22 mouse cellular contexts compared by ENCODE assay signal in the genomic region with DNA sequence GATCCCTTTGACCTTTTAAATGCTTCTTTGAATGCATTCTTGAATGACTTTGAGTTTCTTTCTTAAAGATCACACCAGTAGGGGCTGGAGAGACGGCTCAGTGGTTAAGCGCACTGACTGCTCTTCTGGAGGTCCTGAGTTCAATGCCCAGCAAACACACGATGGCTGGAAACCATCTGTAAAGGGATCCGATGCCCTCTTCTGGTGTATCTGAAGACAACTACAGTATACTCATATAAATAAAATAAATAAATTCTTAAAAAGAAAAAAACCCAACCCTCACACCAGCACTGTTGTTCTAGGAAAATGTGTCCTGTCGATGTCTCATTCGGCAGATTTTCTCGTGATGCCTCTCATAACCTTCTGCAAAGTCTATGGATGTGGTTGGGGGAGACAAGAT.
DNase-seq lines count a peak whose midpoint lies in the region; ATAC-seq and TF ChIP-seq lines count a peak whose summit lies in the region.
"Had no signal": no experiment of that assay in that cellular context is flagged by ENCODE, and none has a peak within 500 bp of the region (broad histone marks: within the 10 kb centered on the region; RNA-seq: fewer than 3 reads in every experiment).

No protein-coding gene starts in this region.

- 84% methylated on average over 7 of the region's 7 CpGs for WGBS in forebrain, postnatal 0 days
- WGBS in forebrain, embryonic 13.5 days: 87% methylated on average over 7 of the region's 7 CpGs

- 0 out of 2 replicates have a peak, but pooled peaks cover 1% of the 10 kb centered on the region for H3K4me1 ChIP-seq in forebrain, postnatal 0 days (ENCODE audit: insufficient read depth)
- H3K4me1 ChIP-seq in forebrain, embryonic 13.5 days: peaks cover 9% of the 10 kb centered on the region; the same call in 1 of the 2 replicates

- no peak overlapping the region for H3K4me2 ChIP-seq in forebrain, postnatal 0 days (ENCODE audit: low read depth)
- H3K4me2 ChIP-seq in forebrain, embryonic 13.5 days: no peak overlapping the region
- H3K4me2 ChIP-seq: heart, embryonic 15.5 days; liver, embryonic 12.5 days; lung, embryonic 15.5 days; midbrain, embryonic 13.5 days had no signal

- H3K27ac ChIP-seq in forebrain, postnatal 0 days (ENCODE audit: low read depth, low read length): no peak overlapping the region
- no peak overlapping the region for H3K27ac ChIP-seq in forebrain, embryonic 13.5 days
- H3K27ac ChIP-seq in left cerebral cortex, adult 2 months: no peak overlapping the region
- H3K27ac ChIP-seq: embryonic facial prominence, embryonic 10.5 days; heart, embryonic 15.5 days; liver, embryonic 12.5 days; lung, embryonic 15.5 days; midbrain, embryonic 13.5 days had no signal

- intact Hi-C loops in left cerebral cortex, adult 2 months (cut with DNase I): no loop called here

- no peak overlapping the region for H3K4me3 ChIP-seq in forebrain, postnatal 0 days (ENCODE audit: low read depth, low read length)
- H3K4me3 ChIP-seq in forebrain, embryonic 13.5 days: no peak overlapping the region
- H3K4me3 ChIP-seq in left cerebral cortex, adult 2 months: no peak overlapping the region
- H3K4me3 ChIP-seq: embryonic facial prominence, embryonic 10.5 days; heart, embryonic 15.5 days; liver, embryonic 12.5 days; lung, embryonic 15.5 days; midbrain, embryonic 13.5 days had no signal

- no peaks in the 10 kb centered on the region for H3K9me3 ChIP-seq in forebrain, postnatal 0 days (ENCODE audit: low read length)
- no peaks in the 10 kb centered on the region for H3K9me3 ChIP-seq in forebrain, embryonic 13.5 days (replicated peaks)
- H3K9me3 ChIP-seq: embryonic facial prominence, embryonic 10.5 days; heart, embryonic 15.5 days; liver, embryonic 12.5 days; lung, embryonic 15.5 days; midbrain, embryonic 13.5 days had no signal

- ATAC-seq in forebrain, postnatal 0 days: no peak
- ATAC-seq in forebrain, embryonic 13.5 days: no peak
- ATAC-seq: activated CD4-positive, CD25-positive, alpha-beta regulatory T cell, adult 4 months; hindbrain, embryonic 16.5 days; liver, embryonic 12.5 days; midbrain, embryonic 13.5 days had no signal

- TF ChIP-seq CTCF in forebrain, postnatal 0 days (IDR thresholded peaks at IDR 0.05; ENCODE audit: low read depth): peak; percentile 26
- peak; percentile 30 for TF ChIP-seq CTCF in left cerebral cortex, adult 2 months (IDR thresholded peaks at IDR 0.05)

- DNase-seq in forebrain, postnatal 0 days: no peak
- DNase-seq in left cerebral cortex, adult 2 months (ENCODE audit: extremely low spot score in 1 of 2, low spot score in 2 of 2): no peak
- no peak for DNase-seq in left cerebral cortex, adult 11 months (ENCODE audit: low spot score)
- DNase-seq in NIH3T3 (ENCODE audit: low read depth): peak; percentile 20
- DNase-seq in splenic B cell, adult 2 months (ENCODE audit: low read depth, low spot score): peak; percentile 44
- no peak for DNase-seq in embryo, embryonic 11 days
- DNase-seq: adrenal gland, postnatal 14 days; cerebellum, adult 18-20 months; cerebellum, postnatal 25 days; gastrocnemius, postnatal 14 days; kidney, adult 11 months; kidney, postnatal 14 days; layer of hippocampus, adult 9-11 months; right cerebral cortex, postnatal 14 days had no signal

- H3K27me3 ChIP-seq in forebrain, postnatal 0 days (ENCODE audit: insufficient read depth, low read length): no peaks in the 10 kb centered on the region
- no peaks in the 10 kb centered on the region for H3K27me3 ChIP-seq in forebrain, embryonic 13.5 days
- no peaks in the 10 kb centered on the region for H3K27me3 ChIP-seq in splenic B cell, adult 2 months (ENCODE audit: control insufficient read depth, insufficient read depth, low read length, poor library complexity, severe bottlenecking)
- H3K27me3 ChIP-seq: heart, embryonic 15.5 days; lung, embryonic 15.5 days; midbrain, embryonic 13.5 days had no signal

- H3K36me3 ChIP-seq in forebrain, postnatal 0 days (ENCODE audit: insufficient read depth): no peaks in the 10 kb centered on the region; the same call in 1 of the 2 replicates
- H3K36me3 ChIP-seq in forebrain, embryonic 13.5 days (ENCODE audit: poor library complexity, severe bottlenecking): no peaks in the 10 kb centered on the region
- no peaks in the 10 kb centered on the region for H3K36me3 ChIP-seq in splenic B cell, adult 2 months (ENCODE audit: control insufficient read depth, insufficient read depth, low read length, poor library complexity, severe bottlenecking)
- H3K36me3 ChIP-seq: embryonic facial prominence, embryonic 10.5 days; heart, embryonic 15.5 days; liver, embryonic 12.5 days; lung, embryonic 15.5 days; midbrain, embryonic 13.5 days had no signal

- no peak overlapping the region for H3K9ac ChIP-seq in forebrain, postnatal 0 days
- no peak overlapping the region for H3K9ac ChIP-seq in forebrain, embryonic 13.5 days
- H3K9ac ChIP-seq: heart, embryonic 15.5 days; liver, embryonic 12.5 days; lung, embryonic 15.5 days; midbrain, embryonic 13.5 days had no signal

Comparison
In these comparisons a context has a peak if more than half of its experiments do, and no peak if none do; other contexts are left out.
1. DNase-seq: peak in NIH3T3 (single experiment) and splenic B cell, adult 2 months (single experiment); none in forebrain, postnatal 0 days (single experiment), left cerebral cortex, adult 2 months (0 of 2), left cerebral cortex, adult 11 months (single experiment) and embryo, embryonic 11 days (single experiment).